Mouse (Mus musculus) mouse trophoblast stem cell (cell line): ENCODE results near the gene Gata3.

Experiments used
- in situ Hi-C, 2 experiments: fragments of 300-500 bp; cut with MseI, MboI; formaldehyde crosslinking; loops; 2 replicates in 1 of 2; 3 replicates in 1 of 2; pipeline ENCODE4 v1.15.1; 2025

Gata3 gene

GRCm38 (mm10) chr2:9889651-9890183, at the start of gene Gata3:
Gata3 (minus strand) TSS chr2:9890034.
- in situ Hi-C loops = loop anchor here in 1 of 2 experiments (25.0 kb wide), 1 partner anchor 427 kb away; no protein-coding TSS in a partner anchor

GRCm38 (mm10) chr2:9939250-9939649, 49.4 kb upstream of the Gata3 start:
- in situ Hi-C loops = no loop called here

- in situ Hi-C loops = no loop called here
These were observed 46.1 kb upstream of the Gata3 start for GRCm38 (mm10) chr2:9935965-9936364.

GRCm38 (mm10) chr2:9926905-9927283, 37.1 kb upstream of the Gata3 start:
- in situ Hi-C loops = no loop called here

- in situ Hi-C loops = no loop called here
These were observed 36.5 kb upstream of the Gata3 start for GRCm38 (mm10) chr2:9926194-9926904.

GRCm38 (mm10) chr2:9918691-9919471, 29.0 kb upstream of the Gata3 start:
- in situ Hi-C loops = no loop called here

GRCm38 (mm10) chr2:9917602-9918001, 27.8 kb upstream of the Gata3 start:
- in situ Hi-C loops = no loop called here

- in situ Hi-C loops = no loop called here
These were observed 16.2 kb upstream of the Gata3 start for GRCm38 (mm10) chr2:9905995-9906394.

- in situ Hi-C loops = no loop called here
These were observed 14.2 kb upstream of the Gata3 start for GRCm38 (mm10) chr2:9903854-9904560.

- in situ Hi-C loops = loop anchor here in 1 of 2 experiments (25.0 kb wide), 1 partner anchor 436 kb away; no protein-coding TSS in a partner anchor
These were observed 8.0 kb upstream of the Gata3 start for GRCm38 (mm10) chr2:9897846-9898245.

GRCm38 (mm10) chr2:9896097-9896770, 6.4 kb upstream of the Gata3 start:
- in situ Hi-C loops = loop anchor here in 1 of 2 experiments (25.0 kb wide), 1 partner anchor 434 kb away; no protein-coding TSS in a partner anchor

GRCm38 (mm10) chr2:9894836-9895593, 5.2 kb upstream of the Gata3 start:
- in situ Hi-C loops = loop anchor here in 1 of 2 experiments (25.0 kb wide), 1 partner anchor 433 kb away; no protein-coding TSS in a partner anchor

GRCm38 (mm10) chr2:9893272-9893953, 3.6 kb upstream of the Gata3 start:
- in situ Hi-C loops = loop anchor here in 1 of 2 experiments (25.0 kb wide), 1 partner anchor 431 kb away; no protein-coding TSS in a partner anchor

GRCm38 (mm10) chr2:9892541-9892940, 2.7 kb upstream of the Gata3 start:
- in situ Hi-C loops = loop anchor here in 1 of 2 experiments (25.0 kb wide), 1 partner anchor 430 kb away; no protein-coding TSS in a partner anchor

- in situ Hi-C loops = loop anchor here in 1 of 2 experiments (25.0 kb wide), 1 partner anchor 429 kb away; no protein-coding TSS in a partner anchor
These were observed 1.1 kb upstream of the Gata3 start for GRCm38 (mm10) chr2:9890906-9891305.

GRCm38 (mm10) chr2:9890251-9890650, 417 bp upstream of the Gata3 start:
- in situ Hi-C loops = loop anchor here in 1 of 2 experiments (25.0 kb wide), 1 partner anchor 428 kb away; no protein-coding TSS in a partner anchor

GRCm38 (mm10) chr2:9888913-9889650, 752 bp downstream of the Gata3 start, which contains the start of gene 9230102O04Rik:
9230102O04Rik (minus strand) TSS chr2:9889540.
- in situ Hi-C loops = loop anchor here in 1 of 2 experiments (25.0 kb wide), 1 partner anchor 427 kb away; no protein-coding TSS in a partner anchor

- in situ Hi-C loops = loop anchor here in 1 of 2 experiments (25.0 kb wide), 1 partner anchor 425 kb away; no protein-coding TSS in a partner anchor
These were observed 2.2 kb downstream of the Gata3 start for GRCm38 (mm10) chr2:9887636-9888035.
